Mouse (Mus musculus): ENCODE measurements around the gene Spin2f.
"Not testable (repeated sequence)": the region's sequence is repeated elsewhere in the genome, so short reads cannot be mapped to it uniquely, and the experiment has no call there.

The Spin2f gene

GRCm38 (mm10) chrX:31253594-31253993, at the start of gene Spin2f:
Gene Spin2f, plus strand, starts transcription at chrX:31253894.
- DNase-seq: not testable (repeated sequence)

GRCm38 (mm10) chrX:31212136-31212535, 41.6 kb upstream of the Spin2f start:
- DNase-seq: not testable (repeated sequence)

- not testable (repeated sequence) for DNase-seq
Measured at GRCm38 (mm10) chrX:31223536-31223935, 30.2 kb upstream of the Spin2f start.

GRCm38 (mm10) chrX:31235088-31235487, 18.6 kb upstream of the Spin2f start:
- DNase-seq: not testable (repeated sequence)

GRCm38 (mm10) chrX:31241754-31242153, 11.9 kb upstream of the Spin2f start:
- not testable (repeated sequence) for DNase-seq

All from lung, postnatal 10 days (tissue).